Mouse (Mus musculus): ENCODE results near the gene Tfam. TPM values are rescaled to one million over a fixed set of nuclear protein-coding genes. Genes with fewer than 3 reads are reported as not detected.

Gene Tfam
- total and polyA plus RNA-seq, 3 experiments: 45.8 to 113 (median 108) TPM

- H3K36me3 ChIP-seq (replicated peaks in 1 of 2; ENCODE audit: control insufficient read depth in 1 of 2, insufficient read depth in 1 of 2, low read length in 1 of 2): peaks cover 0 to 10% of the 10 kb centered on the region in 2 experiments
- H3K27ac ChIP-seq (ENCODE audit: insufficient read depth, low read depth): no peak overlapping the region
- no peak overlapping the region for H3K4me3 ChIP-seq (replicated peaks in 1 of 3; ENCODE audit: low read depth in 2 of 3, low read length in 2 of 3, poor library complexity in 1 of 3)
- dilution Hi-C loops (cut with MboI; ENCODE audit: extremely low pct_ligation_motif_present, extremely low pct_unique_long_range_greater_than_20kb, low sequenced_read_pairs) (no loop called here), in situ Hi-C loops (cut with MboI; ENCODE audit: low pct_ligation_motif_present, low pct_unique_long_range_greater_than_20kb, low sequenced_read_pairs) (no loop called here)
- H3K79me2 ChIP-seq (replicated peaks; ENCODE audit: control insufficient read depth, extremely low read depth, insufficient read depth, poor library complexity, severe bottlenecking): no peaks in the 10 kb centered on the region
- no peak for DNase-seq (ENCODE audit: extremely low read depth)
- H3K4me1 ChIP-seq (ENCODE audit: control insufficient read depth in 1 of 2, insufficient read depth in 2 of 2): peaks cover 11 to 66% of the 10 kb centered on the region in 2 experiments; a peak in 3 of 4 replicates
- no peaks in the 10 kb centered on the region for H3K9me3 ChIP-seq (replicated peaks; ENCODE audit: low read length)
- TF ChIP-seq ZNF384 (IDR thresholded peaks at IDR 0.05; ENCODE audit: low read depth, low read length) (no peak), UBTF (IDR thresholded peaks at IDR 0.05; ENCODE audit: low read depth, low read length) (no peak), CTCF (conservative IDR thresholded peaks at IDR 0.05 in 1 of 2, IDR thresholded peaks at IDR 0.05 in 1 of 2; ENCODE audit: low read depth in 2 of 2, low read length in 2 of 2) (no peak), RAD21 (IDR thresholded peaks at IDR 0.05; ENCODE audit: low read depth, low read length) (no peak), BHLHE40 (IDR thresholded peaks at IDR 0.05; ENCODE audit: low read depth, low read length) (no peak), ZC3H11A (IDR thresholded peaks at IDR 0.05; ENCODE audit: low read depth, low read length) (no peak), MAZ (IDR thresholded peaks at IDR 0.05; ENCODE audit: low read depth, low read length) (no peak), ETS1 (conservative IDR thresholded peaks at IDR 0.05; ENCODE audit: low read depth, low read length) (no peak), CHD1 (IDR thresholded peaks at IDR 0.05; ENCODE audit: low read depth, low read length) (no peak), HCFC1 (IDR thresholded peaks at IDR 0.05; ENCODE audit: low read depth, low read length) (no peak), ELF1 (IDR thresholded peaks at IDR 0.05; ENCODE audit: low read depth, low read length) (no peak), JUND (conservative IDR thresholded peaks at IDR 0.05; ENCODE audit: low read depth, low read length) (no peak)
- H3K9ac ChIP-seq (ENCODE audit: insufficient read depth, low read depth): no peak overlapping the region
- H3K27me3 ChIP-seq (replicated peaks): no peaks in the 10 kb centered on the region
- no peak overlapping the region for H3K4me2 ChIP-seq (ENCODE audit: insufficient read depth, low read depth, poor library complexity, severe bottlenecking)
Measured at GRCm38 (mm10) chr10:71261637-71262036, 23.6 kb upstream of the Tfam start.

DNA sequence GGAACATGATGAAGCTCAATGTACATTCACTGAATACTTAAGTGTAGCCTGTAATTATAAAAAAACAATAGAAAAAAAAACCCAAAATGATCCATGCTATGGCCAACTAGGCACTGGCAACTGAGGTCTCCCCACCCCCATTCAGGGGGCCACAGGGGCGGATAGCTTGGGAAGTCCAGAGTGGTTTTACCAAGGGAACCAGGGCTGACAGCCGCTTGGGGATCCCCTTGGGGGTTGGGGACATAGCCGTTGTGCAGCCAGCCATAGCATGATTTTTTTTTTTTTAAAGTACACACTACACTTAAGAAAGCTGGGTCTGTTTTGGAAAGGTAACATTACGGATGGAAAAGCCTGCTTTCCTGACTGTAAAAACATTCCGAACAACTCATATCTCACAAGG lies 20.9 kb upstream of the Tfam start:
- H3K4me1 ChIP-seq (ENCODE audit: control insufficient read depth in 1 of 2, insufficient read depth in 2 of 2): peaks cover 10 to 60% of the 10 kb centered on the region in 2 experiments; a peak in 3 of 4 replicates
- H3K79me2 ChIP-seq (replicated peaks; ENCODE audit: control insufficient read depth, extremely low read depth, insufficient read depth, poor library complexity, severe bottlenecking): no peaks in the 10 kb centered on the region
- DNase-seq (ENCODE audit: extremely low read depth): peak; percentile 66
- dilution Hi-C loops (cut with MboI; ENCODE audit: extremely low pct_ligation_motif_present, extremely low pct_unique_long_range_greater_than_20kb, low sequenced_read_pairs): no loop called here
- no peak overlapping the region for H3K4me3 ChIP-seq (replicated peaks in 1 of 3; ENCODE audit: low read depth in 2 of 3, low read length in 2 of 3, poor library complexity in 1 of 3)
- H3K9ac ChIP-seq (ENCODE audit: insufficient read depth, low read depth): no peak overlapping the region
- H3K36me3 ChIP-seq (replicated peaks in 1 of 2; ENCODE audit: control insufficient read depth in 1 of 2, insufficient read depth in 1 of 2, low read length in 1 of 2): peaks cover 0 to 23% of the 10 kb centered on the region in 2 experiments
- no peaks in the 10 kb centered on the region for H3K9me3 ChIP-seq (replicated peaks; ENCODE audit: low read length)
- H3K4me2 ChIP-seq (ENCODE audit: insufficient read depth, low read depth, poor library complexity, severe bottlenecking): peak overlapping the region; percentile 81
- H3K27me3 ChIP-seq (replicated peaks): no peaks in the 10 kb centered on the region
- no peak overlapping the region for H3K27ac ChIP-seq (ENCODE audit: insufficient read depth, low read depth)
- in situ Hi-C loops (cut with MboI; ENCODE audit: low pct_ligation_motif_present, low pct_unique_long_range_greater_than_20kb, low sequenced_read_pairs): loop anchor here (5.0 kb wide), 1 partner anchor 33 kb away; no protein-coding TSS in a partner anchor
- TF ChIP-seq NRF1 (IDR thresholded peaks at IDR 0.05; ENCODE audit: low read depth, low read length) (0 out of 2 replicates have a peak, but pooled peaks have one; percentile 9), TBP (conservative IDR thresholded peaks at IDR 0.05; ENCODE audit: low read depth, low read length) (no peak), CHD1 (IDR thresholded peaks at IDR 0.05; ENCODE audit: low read depth, low read length) (no peak), MAFK (IDR thresholded peaks at IDR 0.05; ENCODE audit: insufficient replicate concordance, low read length) (peak; percentile 54; the same call in 1 of the 2 replicates), ELF1 (IDR thresholded peaks at IDR 0.05; ENCODE audit: low read depth, low read length) (peak; percentile 15; the same call in 1 of the 2 replicates), MXI1 (IDR thresholded peaks at IDR 0.05; ENCODE audit: low read depth, low read length) (0 out of 2 replicates have a peak, but pooled peaks have one; percentile 36), POLR2A (IDR thresholded peaks at IDR 0.05; ENCODE audit: low read depth, low read length) (no peak), IRF4 (IDR thresholded peaks at IDR 0.05; ENCODE audit: low read depth, low read length) (peak; percentile 68), SIN3A (IDR thresholded peaks at IDR 0.05; ENCODE audit: low read length) (peak; percentile 79), UBTF (IDR thresholded peaks at IDR 0.05; ENCODE audit: low read depth, low read length) (no peak), JUND (conservative IDR thresholded peaks at IDR 0.05; ENCODE audit: low read depth, low read length) (no peak), MEF2A (IDR thresholded peaks at IDR 0.05; ENCODE audit: borderline replicate concordance, low read depth, low read length) (peak; percentile 85), RCOR1 (conservative IDR thresholded peaks at IDR 0.05; ENCODE audit: low read depth, low read length) (no peak), TCF12 (IDR thresholded peaks at IDR 0.05; ENCODE audit: low read depth, low read length) (peak; percentile 74; the same call in 1 of the 2 replicates), ZMIZ1 (IDR thresholded peaks at IDR 0.05; ENCODE audit: low read depth, low read length) (no peak), NELFE (IDR thresholded peaks at IDR 0.05; ENCODE audit: low read depth, low read length) (no peak), ZNF384 (IDR thresholded peaks at IDR 0.05; ENCODE audit: low read depth, low read length) (peak; percentile 98), GABPA (IDR thresholded peaks at IDR 0.05; ENCODE audit: insufficient replicate concordance, low read depth, low read length) (no peak), KAT2A (IDR thresholded peaks at IDR 0.05; ENCODE audit: insufficient replicate concordance, low read length) (0 out of 2 replicates have a peak, but pooled peaks have one; percentile 57), MYC (IDR thresholded peaks at IDR 0.05; ENCODE audit: low read depth, low read length) (0 out of 2 replicates have a peak, but pooled peaks have one; percentile 51), ZC3H11A (IDR thresholded peaks at IDR 0.05; ENCODE audit: low read depth, low read length) (no peak), MAX (IDR thresholded peaks at IDR 0.05; ENCODE audit: low read length) (no peak), RAD21 (IDR thresholded peaks at IDR 0.05; ENCODE audit: low read depth, low read length) (peak; percentile 1), EP300 (IDR thresholded peaks at IDR 0.05; ENCODE audit: low read length) (peak; percentile 78), ETS1 (conservative IDR thresholded peaks at IDR 0.05; ENCODE audit: low read depth, low read length) (peak; percentile 90), POLR2AphosphoS2 (IDR thresholded peaks at IDR 0.05; ENCODE audit: low read depth, low read length) (no peak), USF2 (conservative IDR thresholded peaks at IDR 0.05; ENCODE audit: low read depth, low read length) (no peak)
